Mouse (Mus musculus) embryonic fibroblast, embryonic 13.5 days (primary cell): ENCODE results near the gene Kcnma1.

Experiments
- CTCF ChIP-seq: IDR thresholded peaks from 2 replicates; pipeline ENCODE4 v1.5.1; 2011; ENCODE audit warnings: mild to moderate bottlenecking, control low read depth, low read length, moderate library complexity, borderline replicate concordance; ENCODE audit not compliant: insufficient read depth
- POLR2A ChIP-seq: IDR thresholded peaks from 2 replicates; pipeline ENCODE4 v1.6.1; 2011; ENCODE audit warnings: low read depth, mild to moderate bottlenecking, control low read depth, low read length, moderate library complexity

DNA sequence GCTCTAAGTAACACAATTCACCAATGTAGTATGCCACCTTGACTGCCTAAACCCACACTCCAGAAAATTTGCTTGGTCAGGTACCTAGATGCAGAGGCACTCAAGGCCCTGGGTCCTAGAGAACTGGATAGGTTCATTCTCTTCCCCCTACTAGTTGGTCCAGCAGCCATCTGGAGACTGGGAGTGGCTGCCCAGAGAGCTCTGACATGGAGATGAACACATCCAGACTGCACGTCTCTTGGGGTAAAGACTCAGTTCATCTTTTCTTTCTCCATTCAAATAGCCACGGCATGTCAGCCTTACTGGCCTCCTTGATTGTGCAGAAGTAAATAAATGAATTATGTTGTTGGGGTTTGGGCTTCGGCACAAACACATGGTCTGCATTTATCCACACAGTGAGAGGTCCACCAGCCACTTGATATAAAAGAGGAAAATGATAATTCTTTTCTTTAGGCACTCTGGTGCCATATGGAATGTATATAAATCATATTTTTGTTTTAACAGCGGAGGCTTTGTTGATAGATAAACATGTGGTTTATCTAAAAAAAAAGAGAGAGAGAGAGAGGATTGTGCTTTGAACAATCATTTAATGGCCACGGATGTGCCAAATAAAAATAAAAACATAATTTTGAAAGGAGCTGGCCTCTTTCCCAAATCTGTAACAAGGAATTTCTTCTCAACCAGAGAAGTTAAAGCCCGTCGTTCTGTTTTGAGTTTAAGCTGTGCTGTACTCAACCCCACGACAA, 520.4 kb downstream of the Kcnma1 start:
- no peak for TF ChIP-seq POLR2A
- TF ChIP-seq CTCF = no peak
